Mouse (Mus musculus) heart, embryonic 14.5 days (tissue): ENCODE data around the gene Rngtt. TPM values are rescaled to one million over a fixed set of nuclear protein-coding genes. Genes with fewer than 3 reads are reported as not detected.
A peak's percentile ranks its signal among the peaks of the same experiment; 100 is the strongest.

Source experiments
- ATAC-seq: fragments of 200-750 bp; cut with Nextera tagmentation; 2 replicates; pipeline ENCODE4 v1.8.0; 2017; ENCODE audit warnings: low read depth, moderate TSS enrichment; ENCODE audit not compliant: insufficient number of reproducible peaks, insufficient read depth, low FRiP score
- H3K27ac ChIP-seq, 2 experiments: fragments of 200-500 bp in 1 of 2; fragments of 300-500 bp in 1 of 2; sonication (generic) in 1 of 2; replicated peaks in 1 of 2; 2 replicates each; pipeline ENCODE4 v1.5.1; 2012 to 2014; ENCODE audit warnings: low read depth in 2 of 2, low read length in 2 of 2, control low read depth in 1 of 2, mild to moderate bottlenecking in 1 of 2, mixed read lengths in 1 of 2; ENCODE audit not compliant: control insufficient read depth in 1 of 2, insufficient read depth in 1 of 2
- H3K27me3 ChIP-seq: fragments of 300-500 bp; sonication (generic); 2 replicates; pipeline ENCODE4 v1.6.1; 2014; ENCODE audit warnings: mild to moderate bottlenecking, low read length, control low read depth; ENCODE audit not compliant: control insufficient read depth, insufficient read depth
- H3K36me3 ChIP-seq: fragments of 300-500 bp; sonication (generic); 2 replicates; pipeline ENCODE4 v1.6.1; 2014; ENCODE audit warnings: mild to moderate bottlenecking, control low read depth, low read length, mixed read lengths; ENCODE audit not compliant: control insufficient read depth, insufficient read depth
- H3K4me1 ChIP-seq, 2 experiments: fragments of 200-500 bp in 1 of 2; fragments of 300-500 bp in 1 of 2; sonication (generic) in 1 of 2; 2 replicates each; pipeline ENCODE4 v1.6.1; 2012 to 2014; ENCODE audit warnings: low read length in 2 of 2, control low read depth in 1 of 2, mixed read lengths in 1 of 2; ENCODE audit not compliant: control insufficient read depth in 2 of 2, insufficient read depth in 2 of 2
- H3K4me2 ChIP-seq: fragments of 300-500 bp; sonication (generic); 2 replicates; pipeline ENCODE4 v1.6.1; 2014; ENCODE audit warnings: mild to moderate bottlenecking, low read length
- H3K4me3 ChIP-seq, 2 experiments: fragments of 200-500 bp in 1 of 2; fragments of 300-500 bp in 1 of 2; sonication (generic) in 1 of 2; 2 replicates each; pipeline ENCODE4 v1.5.1; 2012 to 2014; ENCODE audit warnings: low read length in 2 of 2, mild to moderate bottlenecking in 2 of 2, control low read depth in 1 of 2, low read depth in 1 of 2, moderate library complexity in 1 of 2; ENCODE audit not compliant: control insufficient read depth in 1 of 2, insufficient read depth in 1 of 2
- H3K9ac ChIP-seq: fragments of 300-500 bp; sonication (generic); 2 replicates; pipeline ENCODE4 v1.6.1; 2014; ENCODE audit warnings: mild to moderate bottlenecking, low read length
- H3K9me3 ChIP-seq: fragments of 300-500 bp; sonication (generic); 2 replicates; pipeline ENCODE4 v1.6.1; 2016; ENCODE audit warnings: low read length, control low read depth; ENCODE audit not compliant: control insufficient read depth
- WGBS: fragments of 180-500 bp; shearing (Covaris S2); extraction: QIAGEN DNeasy Blood & Tissue Kit; methylation state at CpG from one replicate; pipeline ENCODE4 v1.1.7; 2014; 5-methylcytosine and 5-hydroxymethylcytosine counted together
- polyA plus RNA-seq: library from polyadenylated mRNA; unstranded; fragments of >200 nt; fragmentation: Nextera tagmentation; extraction: Ambion mirVana; gene quantifications from 2 replicates; pipeline ENCODE4 v1.2.1, GENCODE M21; 2014

Gene Rngtt
- polyA plus RNA-seq, 1 experiment from 2014 or later: 14.2 TPM

DNA sequence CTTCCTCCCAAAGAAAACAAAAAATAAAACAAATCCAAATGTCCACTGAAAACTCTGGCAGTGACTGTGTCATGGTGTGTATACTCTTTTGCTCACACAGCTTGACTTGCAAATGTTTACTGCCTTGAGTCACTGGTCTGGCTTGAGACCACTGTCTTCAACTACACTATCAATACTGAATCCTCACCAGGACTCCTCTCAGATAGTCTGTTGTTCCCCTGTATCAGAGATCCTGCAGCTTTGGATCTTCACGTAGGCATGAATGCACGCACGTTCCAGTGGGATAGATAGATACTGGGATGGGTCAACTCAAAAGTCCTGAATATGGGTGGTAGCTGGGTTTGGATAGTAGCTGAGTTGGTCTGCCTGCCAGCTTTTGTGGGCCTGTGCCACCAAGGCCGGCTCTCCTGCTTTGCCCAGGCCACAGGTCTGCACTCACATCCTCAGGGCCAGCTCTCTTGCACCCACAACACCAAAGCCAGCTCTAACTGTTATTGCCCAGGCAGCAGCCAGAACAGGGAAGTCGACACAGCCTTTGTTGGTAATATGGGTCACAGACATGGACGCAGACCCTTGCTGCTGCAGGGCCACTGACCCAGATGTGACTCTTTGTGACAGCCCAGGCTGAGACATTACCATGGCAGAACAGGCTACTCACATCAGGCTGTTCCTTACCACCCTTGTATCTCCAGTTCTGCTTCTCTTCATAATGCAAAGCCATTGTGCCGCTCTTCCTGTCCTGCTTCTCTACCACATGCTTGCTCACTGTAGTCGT, 168.1 kb downstream of the Rngtt start:
- H3K9ac ChIP-seq: no peak overlapping the region
- H3K9me3 ChIP-seq: no peaks in the 10 kb centered on the region
- H3K27ac ChIP-seq: no peak overlapping the region
- H3K27me3 ChIP-seq: no peaks in the 10 kb centered on the region
- ATAC-seq: no peak
- 89% methylated on average over 8 of the region's 8 CpGs for WGBS
- no peak overlapping the region for H3K4me2 ChIP-seq
- no peaks in the 10 kb centered on the region for H3K4me1 ChIP-seq
- H3K36me3 ChIP-seq: no peaks in the 10 kb centered on the region
- H3K4me3 ChIP-seq: no peak overlapping the region

GRCm38 (mm10) chr4:33481721-33482120, 171.6 kb downstream of the Rngtt start:
- ATAC-seq: no peak
- Histone ChIP-seq H3K4me3 (no peak overlapping the region), H3K9ac (no peak overlapping the region), H3K9me3 (no peaks in the 10 kb centered on the region), H3K36me3 (no peaks in the 10 kb centered on the region), H3K27me3 (no peaks in the 10 kb centered on the region), H3K4me2 (no peak overlapping the region), H3K27ac (no peak overlapping the region), H3K4me1 (no peaks in the 10 kb centered on the region)

DNA sequence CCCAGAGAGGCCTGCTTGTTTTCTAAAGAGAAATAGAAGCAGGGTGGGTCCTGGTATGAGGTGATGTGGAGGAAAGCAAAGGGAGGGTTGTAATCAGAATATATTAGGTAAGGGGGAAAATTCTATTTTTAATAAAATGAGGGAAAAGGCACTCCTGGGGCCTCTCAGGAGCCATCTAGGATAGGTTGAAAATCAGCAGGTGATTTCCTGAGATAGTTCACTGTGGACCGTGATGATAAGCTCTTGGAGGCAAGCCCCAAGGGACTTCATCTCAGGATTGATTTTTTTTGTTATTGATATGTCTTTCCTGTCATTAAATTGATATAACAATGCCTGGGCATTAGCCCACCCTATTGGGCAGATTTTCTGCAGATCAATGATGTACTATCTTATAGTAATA, 175.9 kb downstream of the Rngtt start:
- Histone ChIP-seq H3K4me1 (0 out of 4 replicates have a peak, but pooled peaks cover 0 to 3% of the 10 kb centered on the region in 2 experiments), H3K9me3 (no peaks in the 10 kb centered on the region), H3K27me3 (no peaks in the 10 kb centered on the region), H3K36me3 (no peaks in the 10 kb centered on the region), H3K9ac (no peak overlapping the region), H3K27ac (no peak overlapping the region), H3K4me3 (no peak overlapping the region), H3K4me2 (no peak overlapping the region)
- WGBS: 58% methylated on average over 1 of the region's 1 CpGs
- ATAC-seq: no peak

GRCm38 (mm10) chr4:33491108-33491507, 181.0 kb downstream of the Rngtt start:
- no peak for ATAC-seq
- H3K4me3 ChIP-seq: no peak overlapping the region
- WGBS: 57% methylated on average over 1 of the region's 1 CpGs

GRCm38 (mm10) chr4:33494377-33494776, 184.3 kb downstream of the Rngtt start:
- 93% methylated on average over 2 of the region's 2 CpGs for WGBS
- H3K27me3 ChIP-seq: no peaks in the 10 kb centered on the region
- H3K4me1 ChIP-seq: peaks cover 0 to 16% of the 10 kb centered on the region in 2 experiments; a peak in 3 of 4 replicates
- no peaks in the 10 kb centered on the region for H3K36me3 ChIP-seq
- no peak for ATAC-seq
- no peaks in the 10 kb centered on the region for H3K9me3 ChIP-seq
- H3K9ac ChIP-seq: no peak overlapping the region
- no peak overlapping the region for H3K4me3 ChIP-seq
- no peak overlapping the region for H3K27ac ChIP-seq
- H3K4me2 ChIP-seq: no peak overlapping the region

More at GRCm38 (mm10) chr4:33491108-33491507, 181.0 kb downstream of the Rngtt start:
- H3K4me2 ChIP-seq: no peak overlapping the region
- H3K4me1 ChIP-seq: 0 out of 4 replicates have a peak, but pooled peaks cover 0 to 4% of the 10 kb centered on the region in 2 experiments
- H3K9ac ChIP-seq: no peak overlapping the region
- H3K27me3 ChIP-seq: no peaks in the 10 kb centered on the region
- no peak overlapping the region for H3K27ac ChIP-seq
- no peaks in the 10 kb centered on the region for H3K9me3 ChIP-seq
- no peaks in the 10 kb centered on the region for H3K36me3 ChIP-seq

- no peak overlapping the region for H3K4me3 ChIP-seq
- no peaks in the 10 kb centered on the region for H3K9me3 ChIP-seq
- peaks cover 0 to 12% of the 10 kb centered on the region in 2 experiments for H3K4me1 ChIP-seq
- no peak for ATAC-seq
- 67% methylated on average over 2 of the region's 2 CpGs for WGBS
- H3K27me3 ChIP-seq: peaks cover 18% of the 10 kb centered on the region
- peaks cover 5% of the 10 kb centered on the region; the same call in 1 of the 2 replicates for H3K36me3 ChIP-seq
- H3K9ac ChIP-seq: no peak overlapping the region
- peak overlapping the region; percentile 34 for H3K4me2 ChIP-seq
- H3K27ac ChIP-seq: no peak overlapping the region
Observed at GRCm38 (mm10) chr4:33496985-33497384, 186.9 kb downstream of the Rngtt start.

GRCm38 (mm10) chr4:33497657-33498056, 187.5 kb downstream of the Rngtt start:
- Histone ChIP-seq H3K4me1 (peaks cover 0 to 12% of the 10 kb centered on the region in 2 experiments), H3K4me3 (no peak overlapping the region), H3K27ac (no peak overlapping the region), H3K9me3 (no peaks in the 10 kb centered on the region), H3K9ac (no peak overlapping the region), H3K4me2 (peak overlapping the region; percentile 34; the same call in 1 of the 2 replicates), H3K27me3 (peaks cover 24% of the 10 kb centered on the region), H3K36me3 (peaks cover 5% of the 10 kb centered on the region; the same call in 1 of the 2 replicates)
- ATAC-seq: no peak
